Mouse (Mus musculus) liver, embryonic 14.5 days (tissue): Measurements from ENCODE around the gene Topbp1. TPM values are rescaled to one million over a fixed set of nuclear protein-coding genes. Genes with fewer than 3 reads are reported as not detected.

ENCODE experiments used
- ATAC-seq: fragments of 200-750 bp; cut with Nextera tagmentation; 2 replicates; pipeline ENCODE4 v1.8.0; 2017; ENCODE audit warnings: moderate number of reproducible peaks, mild to moderate bottlenecking, moderate library complexity; ENCODE audit not compliant: insufficient read depth
- DNase-seq, 3 experiments: peaks; one replicate each; pipeline ENCODE4 v3.0.0-alpha.2; 2012 to 2013; ENCODE audit warnings: low read depth in 3 of 3, low spot score in 3 of 3
- H3K27ac ChIP-seq: fragments of 300-500 bp; sonication (generic); 2 replicates; pipeline ENCODE4 v1.5.1; 2014; ENCODE audit warnings: moderate library complexity, mild to moderate bottlenecking, control low read depth, inconsistent platforms
- H3K27me3 ChIP-seq: fragments of 300-500 bp; sonication (generic); 2 replicates; pipeline ENCODE4 v1.6.1; 2014; ENCODE audit warnings: mild to moderate bottlenecking, low read length, moderate library complexity; ENCODE audit not compliant: control insufficient read depth, insufficient read depth
- H3K36me3 ChIP-seq: fragments of 300-500 bp; sonication (generic); replicated peaks from 2 replicates; pipeline ENCODE4 v1.6.1; 2014; ENCODE audit warnings: low read depth; ENCODE audit not compliant: control insufficient read depth, insufficient read depth
- H3K4me1 ChIP-seq, 2 experiments: fragments of 200-500 bp in 1 of 2; fragments of 300-500 bp in 1 of 2; sonication (generic) in 1 of 2; replicated peaks; 2 replicates each; pipeline ENCODE4 v1.6.1; 2012 to 2014; ENCODE audit warnings: antibody characterized with exemption in 1 of 2, inconsistent platforms in 1 of 2, low read length in 1 of 2; ENCODE audit not compliant: control insufficient read depth in 2 of 2, insufficient read depth in 2 of 2
- H3K4me2 ChIP-seq: fragments of 300-500 bp; sonication (generic); 2 replicates; pipeline ENCODE4 v1.6.1; 2014; ENCODE audit warnings: low read depth, mild to moderate bottlenecking, control low read depth, moderate library complexity
- H3K4me3 ChIP-seq, 2 experiments: fragments of 200-500 bp in 1 of 2; fragments of 300-500 bp in 1 of 2; sonication (generic) in 1 of 2; 2 replicates each; pipeline ENCODE4 v1.5.1; 2012 to 2014; ENCODE audit warnings: low read depth in 2 of 2, low read length in 2 of 2, mild to moderate bottlenecking in 2 of 2, control low read depth in 1 of 2, inconsistent platforms in 1 of 2, moderate library complexity in 1 of 2; ENCODE audit not compliant: insufficient read depth in 1 of 2
- H3K9ac ChIP-seq: fragments of 300-500 bp; sonication (generic); replicated peaks from 2 replicates; pipeline ENCODE4 v1.6.1; 2014; ENCODE audit warnings: mild to moderate bottlenecking, control low read depth, moderate library complexity
- H3K9me3 ChIP-seq: fragments of 300-500 bp; sonication (generic); 2 replicates; pipeline ENCODE4 v1.6.1; 2016; ENCODE audit warnings: low read length, mixed read lengths; ENCODE audit not compliant: control insufficient read depth
- CTCF ChIP-seq: IDR thresholded peaks from 2 replicates; pipeline ENCODE4 v1.5.1; 2016; ENCODE audit warnings: antibody characterized with exemption, low read depth, control low read depth
- EP300 ChIP-seq: IDR thresholded peaks from 2 replicates; pipeline ENCODE4 v1.6.1; 2016; ENCODE audit warnings: antibody characterized with exemption, low read depth
- WGBS: fragments of 180-500 bp; shearing (Covaris S2); extraction: QIAGEN DNeasy Blood & Tissue Kit; methylation state at CpG from one replicate; pipeline ENCODE4 v1.1.7; 2014; ENCODE audit not compliant: insufficient replicate concordance; 5-methylcytosine and 5-hydroxymethylcytosine counted together
- polyA plus RNA-seq, 2 experiments: library from polyadenylated mRNA; depleted of rRNA in 1 of 2; stranded (reverse) in 1 of 2; unstranded in 1 of 2; fragments of >200 nt; fragmentation: Nextera tagmentation in 1 of 2; extraction: Ambion mirVana in 1 of 2; gene quantifications; 2 replicates each; pipeline versions ENCODE4 v1.2.1 to v1.2.3; 2012 to 2014

Gene Topbp1
- polyA plus RNA-seq, 2 experiments, result 36.4 to 43.3 TPM

GRCm38 (mm10) chr9:103276876-103277275, 28.1 kb upstream of the Topbp1 start:
- Histone ChIP-seq H3K9ac (no peak overlapping the region), H3K27me3 (no peaks in the 10 kb centered on the region), H3K9me3 (no peaks in the 10 kb centered on the region), H3K4me1 (peaks cover 16% of the 10 kb centered on the region in 2 experiments), H3K36me3 (peaks cover 63% of the 10 kb centered on the region), H3K4me3 (no peak overlapping the region), H3K4me2 (no peak overlapping the region), H3K27ac (no peak overlapping the region)
- whole genome bisulfite sequencing, result 76% methylated on average over 6 of the region's 6 CpGs
- TF ChIP-seq CTCF (no peak), EP300 (no peak)
- ATAC-seq (no peak), DNase-seq (no peak)

GRCm38 (mm10) chr9:103286396-103286795, 18.6 kb upstream of the Topbp1 start:
- Histone ChIP-seq H3K27me3 (no peaks in the 10 kb centered on the region), H3K36me3 (peaks cover 15% of the 10 kb centered on the region), H3K4me1 (peaks cover 31 to 41% of the 10 kb centered on the region in 2 experiments), H3K9ac (peak overlapping the region; percentile 100), H3K9me3 (no peaks in the 10 kb centered on the region), H3K4me2 (peak overlapping the region; percentile 62), H3K4me3 (peak overlapping the region; percentile 86), H3K27ac (peak overlapping the region; percentile 100)
- no peak for DNase-seq
- WGBS, result 34% methylated on average over 4 of the region's 4 CpGs
- no peak for ATAC-seq
- TF ChIP-seq EP300, result no peak
- no peak for TF ChIP-seq CTCF

GRCm38 (mm10) chr9:103286901-103287422, 18.1 kb upstream of the Topbp1 start:
- Histone ChIP-seq H3K27me3 (no peaks in the 10 kb centered on the region), H3K4me1 (peaks cover 31 to 41% of the 10 kb centered on the region in 2 experiments), H3K27ac (peak overlapping the region; percentile 100), H3K36me3 (peaks cover 10% of the 10 kb centered on the region), H3K9ac (peak overlapping the region; percentile 100), H3K9me3 (no peaks in the 10 kb centered on the region), H3K4me3 (peak overlapping the region; percentile 86), H3K4me2 (peak overlapping the region; percentile 62)
- WGBS, result 51% methylated on average over 13 of the region's 13 CpGs
- DNase-seq (peak in 1 of 3 experiments; percentile 32), ATAC-seq (no peak)
- TF ChIP-seq CTCF, result no peak

- Histone ChIP-seq H3K27ac (peak overlapping the region; percentile 100), H3K9me3 (no peaks in the 10 kb centered on the region), H3K27me3 (no peaks in the 10 kb centered on the region), H3K4me1 (peaks cover 31 to 41% of the 10 kb centered on the region in 2 experiments), H3K36me3 (no peaks in the 10 kb centered on the region; the same call in 1 of the 2 replicates), H3K4me2 (peak overlapping the region; percentile 62), H3K9ac (peak overlapping the region; percentile 100), H3K4me3 (peak overlapping the region; percentile 85 to 86)
- ATAC-seq (peak; percentile 97), DNase-seq (peak; percentile 80 to 87 (median 87))
- 23% methylated on average over 19 of the region's 19 CpGs for WGBS
- TF ChIP-seq EP300, result peak; percentile 79
- no peak; the same call in 1 of the 2 replicates for TF ChIP-seq CTCF
These were observed 17.1 kb upstream of the Topbp1 start for GRCm38 (mm10) chr9:103287840-103288488.

GRCm38 (mm10) chr9:103288489-103289180, 16.4 kb upstream of the Topbp1 start:
- peak overlapping the region; percentile 100 for H3K27ac ChIP-seq
- peaks cover 31 to 41% of the 10 kb centered on the region in 2 experiments for H3K4me1 ChIP-seq
- H3K9me3 ChIP-seq, result no peaks in the 10 kb centered on the region
- DNase-seq, result no peak
- peak overlapping the region; percentile 85 to 86 for H3K4me3 ChIP-seq
- no peaks in the 10 kb centered on the region for H3K27me3 ChIP-seq
- WGBS, result 36% methylated on average over 13 of the region's 13 CpGs
- H3K36me3 ChIP-seq, result no peaks in the 10 kb centered on the region
- peak overlapping the region; percentile 100 for H3K9ac ChIP-seq
- ATAC-seq, result peak; percentile 86
- H3K4me2 ChIP-seq, result peak overlapping the region; percentile 62
- TF ChIP-seq CTCF (no peak), EP300 (no peak)
